Mouse (Mus musculus): ENCODE measurements around the gene Prrt3. TPM values are rescaled to one million over a fixed set of nuclear protein-coding genes. Genes with fewer than 3 reads are reported as not detected.

The Prrt3 gene
- polyA plus RNA-seq, 1 experiment from 2014 or later = 0.73 TPM

GRCm38 (mm10) chr6:113517434-113518080, 15.8 kb upstream of the Prrt3 start:
- Histone ChIP-seq H3K36me3 (ENCODE audit: control insufficient read depth, insufficient read depth, low read length) (peaks cover 91% of the 10 kb centered on the region), H3K27ac (ENCODE audit: low read depth, low read length) (no peak overlapping the region), H3K4me2 (replicated peaks; ENCODE audit: low read depth, low read length) (no peak overlapping the region), H3K9me3 (ENCODE audit: control insufficient read depth, low read length) (no peaks in the 10 kb centered on the region), H3K4me3 (ENCODE audit: low read length) (no peak overlapping the region), H3K9ac (ENCODE audit: low read depth, low read length) (no peak overlapping the region), H3K27me3 (ENCODE audit: control insufficient read depth, insufficient read depth, low read length) (no peaks in the 10 kb centered on the region), H3K4me1 (ENCODE audit: control insufficient read depth, insufficient read depth, low read length) (no peaks in the 10 kb centered on the region)
- WGBS = 95% methylated on average over 8 of the region's 8 CpGs
- ATAC-seq (ENCODE audit: low FRiP score, low TSS enrichment) = no peak

- Histone ChIP-seq H3K9me3 (ENCODE audit: control insufficient read depth, low read length) (no peaks in the 10 kb centered on the region), H3K36me3 (ENCODE audit: control insufficient read depth, insufficient read depth, low read length) (peaks cover 63% of the 10 kb centered on the region)
- whole genome bisulfite sequencing = 96% methylated on average over 3 of the region's 3 CpGs
Measured at GRCm38 (mm10) chr6:113514600-113514999, 12.9 kb upstream of the Prrt3 start.

GRCm38 (mm10) chr6:113513944-113514343, 12.2 kb upstream of the Prrt3 start:
- Histone ChIP-seq H3K4me3 (ENCODE audit: low read length) (no peak overlapping the region), H3K27me3 (ENCODE audit: control insufficient read depth, insufficient read depth, low read length) (no peaks in the 10 kb centered on the region), H3K9me3 (ENCODE audit: control insufficient read depth, low read length) (no peaks in the 10 kb centered on the region), H3K4me1 (ENCODE audit: control insufficient read depth, insufficient read depth, low read length) (no peaks in the 10 kb centered on the region), H3K4me2 (replicated peaks; ENCODE audit: low read depth, low read length) (no peak overlapping the region), H3K36me3 (ENCODE audit: control insufficient read depth, insufficient read depth, low read length) (peaks cover 56% of the 10 kb centered on the region), H3K27ac (ENCODE audit: low read depth, low read length) (no peak overlapping the region), H3K9ac (ENCODE audit: low read depth, low read length) (no peak overlapping the region)
- ATAC-seq (ENCODE audit: low FRiP score, low TSS enrichment) = no peak
- WGBS = 94% methylated on average over 6 of the region's 6 CpGs

More at GRCm38 (mm10) chr6:113514600-113514999, 12.9 kb upstream of the Prrt3 start:
- Histone ChIP-seq H3K4me2 (replicated peaks; ENCODE audit: low read depth, low read length) (no peak overlapping the region), H3K4me1 (ENCODE audit: control insufficient read depth, insufficient read depth, low read length) (no peaks in the 10 kb centered on the region), H3K4me3 (ENCODE audit: low read length) (no peak overlapping the region), H3K27me3 (ENCODE audit: control insufficient read depth, insufficient read depth, low read length) (no peaks in the 10 kb centered on the region), H3K9ac (ENCODE audit: low read depth, low read length) (no peak overlapping the region), H3K27ac (ENCODE audit: low read depth, low read length) (no peak overlapping the region)
- no peak for ATAC-seq (ENCODE audit: low FRiP score, low TSS enrichment)

GRCm38 (mm10) chr6:113508947-113509280, 7.2 kb upstream of the Prrt3 start:
- no peak for ATAC-seq (ENCODE audit: low FRiP score, low TSS enrichment)
- 49% methylated on average over 5 of the region's 5 CpGs for WGBS
- H3K9me3 ChIP-seq (ENCODE audit: control insufficient read depth, low read length) = no peaks in the 10 kb centered on the region
- H3K4me2 ChIP-seq (replicated peaks; ENCODE audit: low read depth, low read length) = no peak overlapping the region
- no peak overlapping the region for H3K9ac ChIP-seq (ENCODE audit: low read depth, low read length)
- no peak overlapping the region for H3K4me3 ChIP-seq (ENCODE audit: low read length)
- no peak overlapping the region for H3K27ac ChIP-seq (ENCODE audit: low read depth, low read length)
- H3K36me3 ChIP-seq (ENCODE audit: control insufficient read depth, insufficient read depth, low read length) = peaks cover 7% of the 10 kb centered on the region; the same call in 1 of the 2 replicates
- no peaks in the 10 kb centered on the region for H3K27me3 ChIP-seq (ENCODE audit: control insufficient read depth, insufficient read depth, low read length)
- no peaks in the 10 kb centered on the region for H3K4me1 ChIP-seq (ENCODE audit: control insufficient read depth, insufficient read depth, low read length)

DNA sequence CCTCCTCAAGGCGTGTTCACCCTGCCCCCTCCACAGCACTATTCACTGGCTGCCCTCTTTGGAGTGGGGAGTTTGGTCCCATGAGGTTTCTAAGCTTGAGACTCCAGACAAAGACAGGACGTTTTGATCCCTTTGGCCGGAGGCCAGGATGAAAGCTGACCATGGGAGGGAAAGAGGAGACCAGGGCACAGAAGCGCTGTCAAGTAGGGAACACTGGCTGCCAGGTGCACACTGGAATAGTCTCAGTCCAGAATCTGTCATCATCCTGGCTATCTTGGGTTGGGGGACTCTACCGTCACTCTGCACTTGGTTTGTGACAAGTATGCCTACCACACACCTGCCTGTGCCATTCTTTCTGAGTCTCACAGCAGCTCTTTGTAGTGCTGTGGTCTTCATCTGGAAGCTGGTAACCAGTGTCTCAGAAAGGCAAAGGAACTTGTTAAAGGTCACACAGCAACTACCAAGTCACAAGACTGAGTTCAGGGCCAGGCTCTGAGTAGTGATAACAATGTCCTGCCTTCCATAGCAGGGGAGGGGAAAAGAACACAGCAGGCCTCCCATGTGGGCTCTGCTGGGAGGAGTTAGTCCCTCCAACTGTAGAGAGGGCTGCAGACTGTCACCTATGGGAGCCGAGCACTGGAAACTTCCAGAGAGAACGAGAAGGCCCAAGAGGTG, 6.7 kb upstream of the Prrt3 start:
- Histone ChIP-seq H3K9me3 (ENCODE audit: control insufficient read depth, low read length) (no peaks in the 10 kb centered on the region), H3K27ac (ENCODE audit: low read depth, low read length) (no peak overlapping the region), H3K36me3 (ENCODE audit: control insufficient read depth, insufficient read depth, low read length) (peaks cover 3% of the 10 kb centered on the region; the same call in 1 of the 2 replicates), H3K4me1 (ENCODE audit: control insufficient read depth, insufficient read depth, low read length) (no peaks in the 10 kb centered on the region), H3K4me3 (ENCODE audit: low read length) (no peak overlapping the region), H3K4me2 (replicated peaks; ENCODE audit: low read depth, low read length) (no peak overlapping the region), H3K9ac (ENCODE audit: low read depth, low read length) (no peak overlapping the region), H3K27me3 (ENCODE audit: control insufficient read depth, insufficient read depth, low read length) (no peaks in the 10 kb centered on the region)
- ATAC-seq (ENCODE audit: low FRiP score, low TSS enrichment) = no peak
- 65% methylated on average over 7 of the region's 7 CpGs for WGBS

DNA sequence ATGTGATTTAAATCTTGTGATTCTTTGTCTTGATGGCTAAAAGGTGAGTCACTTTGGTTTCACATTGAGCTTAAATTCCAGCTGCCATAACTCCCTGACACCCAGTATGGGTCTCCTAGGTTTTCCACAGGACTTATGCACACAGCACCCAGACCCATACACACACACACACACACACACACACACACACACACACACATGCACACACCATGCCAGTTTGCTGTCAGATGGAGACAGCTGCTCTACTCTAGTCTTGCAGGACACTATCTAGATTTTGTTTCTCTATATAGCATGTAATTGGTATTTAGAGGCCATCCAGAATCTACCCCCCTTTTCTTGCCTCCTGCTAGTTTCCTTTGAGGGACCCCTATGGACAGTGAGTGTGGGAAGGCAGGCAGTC, 5.4 kb upstream of the Prrt3 start:
- Histone ChIP-seq H3K9me3 (ENCODE audit: control insufficient read depth, low read length) (no peaks in the 10 kb centered on the region), H3K4me1 (ENCODE audit: control insufficient read depth, insufficient read depth, low read length) (no peaks in the 10 kb centered on the region), H3K27ac (ENCODE audit: low read depth, low read length) (no peak overlapping the region), H3K9ac (ENCODE audit: low read depth, low read length) (no peak overlapping the region), H3K36me3 (ENCODE audit: control insufficient read depth, insufficient read depth, low read length) (no peaks in the 10 kb centered on the region), H3K27me3 (ENCODE audit: control insufficient read depth, insufficient read depth, low read length) (no peaks in the 10 kb centered on the region), H3K4me3 (ENCODE audit: low read length) (no peak overlapping the region), H3K4me2 (replicated peaks; ENCODE audit: low read depth, low read length) (no peak overlapping the region)
- no peak for ATAC-seq (ENCODE audit: low FRiP score, low TSS enrichment)

DNA sequence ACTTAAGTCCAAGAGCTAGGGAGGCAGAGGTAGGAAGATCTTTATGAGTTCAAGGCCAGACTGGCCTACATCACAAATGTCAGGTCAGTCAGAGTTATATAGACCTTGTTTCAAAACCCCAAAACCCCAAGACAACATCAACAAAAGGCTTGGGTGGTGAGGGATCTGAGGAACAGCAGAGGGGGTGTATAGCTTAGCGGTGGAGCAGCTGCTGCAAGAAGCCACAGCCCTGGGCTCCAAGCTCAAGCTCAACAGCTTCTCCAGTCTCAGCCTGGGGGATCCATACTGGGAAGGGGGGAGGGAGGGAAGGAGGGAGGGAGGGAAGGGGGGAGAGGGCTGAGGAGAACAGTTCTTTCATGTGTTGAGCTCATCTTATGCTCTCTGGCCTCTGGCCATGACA, 4.0 kb upstream of the Prrt3 start:
- Histone ChIP-seq H3K9ac (ENCODE audit: low read depth, low read length) (no peak overlapping the region), H3K36me3 (ENCODE audit: control insufficient read depth, insufficient read depth, low read length) (no peaks in the 10 kb centered on the region), H3K4me3 (ENCODE audit: low read length) (no peak overlapping the region), H3K27me3 (ENCODE audit: control insufficient read depth, insufficient read depth, low read length) (peaks cover 11% of the 10 kb centered on the region), H3K4me2 (replicated peaks; ENCODE audit: low read depth, low read length) (no peak overlapping the region), H3K27ac (ENCODE audit: low read depth, low read length) (no peak overlapping the region), H3K9me3 (ENCODE audit: control insufficient read depth, low read length) (no peaks in the 10 kb centered on the region), H3K4me1 (ENCODE audit: control insufficient read depth, insufficient read depth, low read length) (no peaks in the 10 kb centered on the region; the same call in 1 of the 2 replicates)
- WGBS = 57% methylated on average over 1 of the region's 1 CpGs
- no peak for ATAC-seq (ENCODE audit: low FRiP score, low TSS enrichment)

DNA sequence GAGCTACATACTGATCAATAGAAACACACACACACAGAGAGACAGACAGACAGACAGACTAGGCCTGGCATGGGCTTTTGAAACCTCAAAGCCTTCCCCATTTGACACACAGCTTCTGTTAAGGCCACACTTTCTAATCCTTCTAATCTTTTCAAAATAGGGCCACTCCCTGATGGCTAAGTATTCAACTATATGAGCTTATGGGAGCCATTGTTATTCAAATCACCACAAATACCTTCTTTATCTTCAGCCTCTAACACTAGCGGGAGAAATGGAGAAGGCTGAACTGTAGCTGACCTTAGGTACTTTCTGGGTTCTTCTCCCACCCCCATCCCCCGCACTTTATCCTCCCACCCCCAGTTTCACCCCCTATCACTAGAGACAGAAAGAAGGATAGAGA, 1.1 kb upstream of the Prrt3 start:
- Histone ChIP-seq H3K4me3 (ENCODE audit: low read length) (no peak overlapping the region), H3K27me3 (ENCODE audit: control insufficient read depth, insufficient read depth, low read length) (peaks cover 16% of the 10 kb centered on the region), H3K4me2 (replicated peaks; ENCODE audit: low read depth, low read length) (no peak overlapping the region), H3K4me1 (ENCODE audit: control insufficient read depth, insufficient read depth, low read length) (no peaks in the 10 kb centered on the region; the same call in 1 of the 2 replicates), H3K27ac (ENCODE audit: low read depth, low read length) (no peak overlapping the region), H3K36me3 (ENCODE audit: control insufficient read depth, insufficient read depth, low read length) (no peaks in the 10 kb centered on the region), H3K9ac (ENCODE audit: low read depth, low read length) (no peak overlapping the region), H3K9me3 (ENCODE audit: control insufficient read depth, low read length) (no peaks in the 10 kb centered on the region)
- 84% methylated on average over 2 of the region's 2 CpGs for WGBS
- ATAC-seq (ENCODE audit: low FRiP score, low TSS enrichment) = no peak

- H3K9me3 ChIP-seq (ENCODE audit: control insufficient read depth, low read length) = no peaks in the 10 kb centered on the region
- no peak overlapping the region for H3K27ac ChIP-seq (ENCODE audit: low read depth, low read length)
- H3K4me2 ChIP-seq (replicated peaks; ENCODE audit: low read depth, low read length) = no peak overlapping the region
- H3K36me3 ChIP-seq (ENCODE audit: control insufficient read depth, insufficient read depth, low read length) = no peaks in the 10 kb centered on the region
- peaks cover 23% of the 10 kb centered on the region for H3K27me3 ChIP-seq (ENCODE audit: control insufficient read depth, insufficient read depth, low read length)
- WGBS = 73% methylated on average over 6 of the region's 6 CpGs
- no peak for ATAC-seq (ENCODE audit: low FRiP score, low TSS enrichment)
- no peak overlapping the region for H3K4me3 ChIP-seq (ENCODE audit: low read length)
- peaks cover 4% of the 10 kb centered on the region; the same call in 1 of the 2 replicates for H3K4me1 ChIP-seq (ENCODE audit: control insufficient read depth, insufficient read depth, low read length)
- no peak overlapping the region for H3K9ac ChIP-seq (ENCODE audit: low read depth, low read length)
Measured at GRCm38 (mm10) chr6:113499346-113499745, 2.4 kb downstream of the Prrt3 start.
